Mouse (Mus musculus) lung, postnatal 36 days (tissue): ENCODE data around the gene Ctdsp2.

Experiments used
- DNase-seq: peaks from one replicate; pipeline ENCODE4 v3.0.0; 2022; ENCODE audit warnings: mixed read lengths

Gene Ctdsp2

GRCm38 (mm10) chr10:126978277-126978994 is at the start of gene Ctdsp2:
TSS of gene Ctdsp2 (plus strand) at chr10:126978717.
- peak; percentile 100 for DNase-seq

GRCm38 (mm10) chr10:126928819-126929206 is 49.7 kb upstream of the Ctdsp2 start:
- peak; percentile 87 for DNase-seq

- no peak for DNase-seq
Observed at GRCm38 (mm10) chr10:126929543-126929942, 49.0 kb upstream of the Ctdsp2 start.

GRCm38 (mm10) chr10:126930270-126931121 is 48.0 kb upstream of the Ctdsp2 start:
- DNase-seq, result peak; percentile 44

- peak; percentile 28 for DNase-seq
Observed at GRCm38 (mm10) chr10:126931123-126931759, 47.3 kb upstream of the Ctdsp2 start.

- DNase-seq, result no peak
Observed at GRCm38 (mm10) chr10:126931760-126932139, 46.8 kb upstream of the Ctdsp2 start.

GRCm38 (mm10) chr10:126934561-126934960 is 44.0 kb upstream of the Ctdsp2 start:
- DNase-seq, result no peak

- DNase-seq, result no peak
Observed at GRCm38 (mm10) chr10:126935121-126935520, 43.4 kb upstream of the Ctdsp2 start.

- DNase-seq, result no peak
Observed at GRCm38 (mm10) chr10:126935556-126936381, 42.7 kb upstream of the Ctdsp2 start.

GRCm38 (mm10) chr10:126940949-126941348 is 37.6 kb upstream of the Ctdsp2 start:
- no peak for DNase-seq

- DNase-seq, result no peak
Observed at GRCm38 (mm10) chr10:126945531-126945930, 33.0 kb upstream of the Ctdsp2 start.

GRCm38 (mm10) chr10:126949824-126950223 is 28.7 kb upstream of the Ctdsp2 start:
- DNase-seq, result no peak

GRCm38 (mm10) chr10:126950572-126950971 is 27.9 kb upstream of the Ctdsp2 start:
- no peak for DNase-seq

- no peak for DNase-seq
Observed at GRCm38 (mm10) chr10:126952375-126952774, 26.1 kb upstream of the Ctdsp2 start.

- DNase-seq, result no peak
Observed at GRCm38 (mm10) chr10:126953029-126953471, 25.5 kb upstream of the Ctdsp2 start.

GRCm38 (mm10) chr10:126956692-126957358 is 21.7 kb upstream of the Ctdsp2 start:
- no peak for DNase-seq

- peak; percentile 73 for DNase-seq
Observed at GRCm38 (mm10) chr10:126957359-126958107, 21.0 kb upstream of the Ctdsp2 start.

- no peak for DNase-seq
Observed at GRCm38 (mm10) chr10:126960496-126960895, 18.0 kb upstream of the Ctdsp2 start.

GRCm38 (mm10) chr10:126961757-126962156 is 16.8 kb upstream of the Ctdsp2 start:
- peak; percentile 68 for DNase-seq

- DNase-seq, result peak; percentile 76
Observed at GRCm38 (mm10) chr10:126962271-126962965, 16.1 kb upstream of the Ctdsp2 start.

- peak; percentile 35 for DNase-seq
Observed at GRCm38 (mm10) chr10:126962966-126963330, 15.6 kb upstream of the Ctdsp2 start.
